Mouse (Mus musculus) MEL (cell line): Measurements from ENCODE around the gene Erf. TPM values are rescaled to one million over a fixed set of nuclear protein-coding genes. Genes with fewer than 3 reads are reported as not detected.

ENCODE experiments used
- DNase-seq: peaks from one replicate; pipeline ENCODE4 v3.0.0; 2011; ENCODE audit warnings: low read depth, low spot score
- H3K27ac ChIP-seq: 2 replicates; pipeline ENCODE4 v1.5.1; 2012; ENCODE audit warnings: low read depth, mild to moderate bottlenecking, control low read depth, low read length, moderate library complexity; ENCODE audit not compliant: control insufficient read depth
- H3K27me3 ChIP-seq, 2 experiments: fragments of 150-350 bp in 1 of 2; sonication (generic) in 1 of 2; 2 replicates each; pipeline ENCODE4 v1.6.1; 2012; ENCODE audit warnings: low read length in 2 of 2, mild to moderate bottlenecking in 2 of 2, improper control_type of control experiment in 1 of 2, moderate library complexity in 1 of 2; ENCODE audit not compliant: insufficient read depth in 2 of 2, control insufficient read depth in 1 of 2
- H3K36me3 ChIP-seq, 2 experiments: 2 replicates each; pipeline ENCODE4 v1.6.1; 2012 to 2014; ENCODE audit warnings: low read length in 2 of 2, improper control_type of control experiment in 1 of 2, inconsistent platforms in 1 of 2, mild to moderate bottlenecking in 1 of 2; ENCODE audit not compliant: insufficient read depth in 2 of 2, control insufficient read depth in 1 of 2
- H3K4me1 ChIP-seq, 2 experiments: fragments of 150-350 bp in 1 of 2; sonication (generic) in 1 of 2; 2 replicates each; pipeline ENCODE4 v1.6.1; 2012; ENCODE audit warnings: low read length in 2 of 2, improper control_type of control experiment in 1 of 2, mild to moderate bottlenecking in 1 of 2; ENCODE audit not compliant: insufficient read depth in 2 of 2, control insufficient read depth in 1 of 2
- H3K4me3 ChIP-seq, 2 experiments: fragments of 150-350 bp in 1 of 2; sonication (generic) in 1 of 2; 2 replicates each; pipeline ENCODE4 v1.5.1; 2012; ENCODE audit warnings: low read depth in 2 of 2, low read length in 2 of 2, mild to moderate bottlenecking in 2 of 2, moderate library complexity in 2 of 2, control low read depth in 1 of 2, improper control_type of control experiment in 1 of 2; ENCODE audit not compliant: control insufficient read depth in 1 of 2, insufficient read depth in 1 of 2
- H3K79me2 ChIP-seq: 2 replicates; pipeline ENCODE4 v1.6.1; 2012; ENCODE audit warnings: mild to moderate bottlenecking, low read length, moderate library complexity; ENCODE audit not compliant: control insufficient read depth, poor library complexity, insufficient read depth
- H3K9ac ChIP-seq: 2 replicates; pipeline ENCODE4 v1.6.1; 2012; ENCODE audit warnings: low read depth, mild to moderate bottlenecking, control low read depth, low read length, moderate library complexity; ENCODE audit not compliant: control insufficient read depth, poor library complexity, severe bottlenecking
- H3K9me3 ChIP-seq: fragments of 150-350 bp; sonication (generic); replicated peaks from 2 replicates; pipeline ENCODE4 v1.6.1; 2012; ENCODE audit warnings: mild to moderate bottlenecking, low read length, improper control_type of control experiment, moderate library complexity; ENCODE audit not compliant: insufficient read depth
- CHD1 ChIP-seq: IDR thresholded peaks from 2 replicates; pipeline ENCODE4 v1.6.1; 2012; ENCODE audit warnings: low read depth, mild to moderate bottlenecking, inconsistent platforms, low read length, improper control_type of control experiment
- CTCF ChIP-seq, 3 experiments: IDR thresholded peaks in 2 of 3; conservative IDR thresholded peaks in 1 of 3; 2 replicates each; pipeline ENCODE4 v1.5.1; 2011 to 2012; ENCODE audit warnings: low read length in 3 of 3, low read depth in 2 of 3, mild to moderate bottlenecking in 2 of 3, improper control_type of control experiment in 1 of 3, inconsistent platforms in 1 of 3, mixed read lengths in 1 of 3, moderate library complexity in 1 of 3; ENCODE audit not compliant: control insufficient read depth in 1 of 3, insufficient read depth in 1 of 3, poor library complexity in 1 of 3, severe bottlenecking in 1 of 3
- E2F4 ChIP-seq: IDR thresholded peaks from 2 replicates; pipeline ENCODE4 v1.6.1; 2011; ENCODE audit warnings: low read depth, low read length, improper control_type of control experiment, borderline replicate concordance
- EP300 ChIP-seq, 2 experiments: IDR thresholded peaks; 2 replicates each; pipeline ENCODE4 v1.6.1; 2011; ENCODE audit warnings: improper control_type of control experiment in 2 of 2, low read length in 2 of 2, low read depth in 1 of 2, mild to moderate bottlenecking in 1 of 2
- ETS1 ChIP-seq: IDR thresholded peaks from 2 replicates; pipeline ENCODE4 v1.6.1; 2012; ENCODE audit warnings: low read depth, mild to moderate bottlenecking, inconsistent platforms, low read length, improper control_type of control experiment, moderate library complexity
- GATA1 ChIP-seq: IDR thresholded peaks from 2 replicates; pipeline ENCODE4 v1.6.1; 2011; ENCODE audit warnings: low read depth, low read length, improper control_type of control experiment
- HCFC1 ChIP-seq: IDR thresholded peaks from 2 replicates; pipeline ENCODE4 v1.6.1; 2012; ENCODE audit warnings: low read depth, mild to moderate bottlenecking, inconsistent platforms, low read length, improper control_type of control experiment, moderate library complexity
- MAFK ChIP-seq: IDR thresholded peaks from 2 replicates; pipeline ENCODE4 v1.6.1; 2011; ENCODE audit warnings: low read depth, mild to moderate bottlenecking, low read length, improper control_type of control experiment, borderline replicate concordance
- MAX ChIP-seq: IDR thresholded peaks from 2 replicates; pipeline ENCODE4 v1.6.1; 2011; ENCODE audit warnings: low read length, improper control_type of control experiment
- MAZ ChIP-seq: IDR thresholded peaks from 2 replicates; pipeline ENCODE4 v1.6.1; 2012; ENCODE audit warnings: low read depth, mild to moderate bottlenecking, inconsistent platforms, low read length, improper control_type of control experiment
- MXI1 ChIP-seq: IDR thresholded peaks from 2 replicates; pipeline ENCODE4 v1.6.1; 2011; ENCODE audit warnings: mild to moderate bottlenecking, low read depth, low read length, improper control_type of control experiment
- MYB ChIP-seq: IDR thresholded peaks from 2 replicates; pipeline ENCODE4 v1.6.1; 2011; ENCODE audit warnings: mild to moderate bottlenecking, low read depth, low read length, improper control_type of control experiment
- MYC ChIP-seq: IDR thresholded peaks from 2 replicates; pipeline ENCODE4 v1.6.1; 2011; ENCODE audit warnings: low read depth, mild to moderate bottlenecking, low read length, improper control_type of control experiment, moderate library complexity
- NELFE ChIP-seq: IDR thresholded peaks from 2 replicates; pipeline ENCODE4 v1.6.1; 2011; ENCODE audit warnings: low read depth, low read length, improper control_type of control experiment
- NRF1 ChIP-seq: IDR thresholded peaks from 2 replicates; pipeline ENCODE4 v1.6.1; 2014; ENCODE audit warnings: low read depth, mild to moderate bottlenecking, inconsistent platforms, low read length, improper control_type of control experiment, moderate library complexity; ENCODE audit not compliant: poor library complexity, insufficient read depth, severe bottlenecking
- POLR2A ChIP-seq, 2 experiments: IDR thresholded peaks; 2 replicates each; pipeline ENCODE4 v1.6.1; 2011 to 2012; ENCODE audit warnings: low read length in 2 of 2, mild to moderate bottlenecking in 2 of 2, control low read depth in 1 of 2, improper control_type of control experiment in 1 of 2, low read depth in 1 of 2, moderate library complexity in 1 of 2; ENCODE audit not compliant: control insufficient read depth in 1 of 2, insufficient read depth in 1 of 2, poor library complexity in 1 of 2
- POLR2AphosphoS5 ChIP-seq: IDR thresholded peaks from 2 replicates; pipeline ENCODE4 v1.6.1; 2012; ENCODE audit warnings: low read depth, borderline replicate concordance, mild to moderate bottlenecking, inconsistent platforms, low read length, moderate library complexity, mixed read lengths
- RAD21 ChIP-seq: IDR thresholded peaks from 2 replicates; pipeline ENCODE4 v1.6.1; 2011; ENCODE audit warnings: mild to moderate bottlenecking, low read depth, low read length, improper control_type of control experiment
- TAL1 ChIP-seq: IDR thresholded peaks from 2 replicates; pipeline ENCODE4 v1.6.1; 2012; ENCODE audit warnings: mild to moderate bottlenecking, inconsistent platforms, low read length, moderate library complexity, mixed read lengths
- TBP ChIP-seq: IDR thresholded peaks from 2 replicates; pipeline ENCODE4 v1.8.0; 2011; ENCODE audit warnings: low read depth, low read length, improper control_type of control experiment
- ZC3H11A ChIP-seq: IDR thresholded peaks from 2 replicates; pipeline ENCODE4 v1.6.1; 2012; ENCODE audit warnings: low read depth, mild to moderate bottlenecking, inconsistent platforms, low read length, improper control_type of control experiment
- ZKSCAN1 ChIP-seq: IDR thresholded peaks from 2 replicates; pipeline ENCODE4 v1.6.1; 2012; ENCODE audit warnings: low read depth, mild to moderate bottlenecking, inconsistent platforms, low read length, improper control_type of control experiment, moderate library complexity
- ZNF384 ChIP-seq: IDR thresholded peaks from 2 replicates; pipeline ENCODE4 v1.6.1; 2012; ENCODE audit warnings: low read depth, mild to moderate bottlenecking, inconsistent platforms, low read length, improper control_type of control experiment
- polyA plus RNA-seq, 2 experiments: library from polyadenylated mRNA; stranded (reverse) in 1 of 2; unstranded in 1 of 2; fragments of >175 nt in 1 of 2; fragments of >200 nt in 1 of 2; gene quantifications; 2 replicates each; pipeline versions ENCODE4 v1.2.1 to v1.2.4; 2012; ENCODE audit warnings: low replicate concordance in 2 of 2, low read depth in 1 of 2; ENCODE audit not compliant: insufficient read length in 2 of 2, insufficient read depth in 1 of 2, missing spikeins in 1 of 2
- total RNA-seq: library from RNA; depleted of rRNA; stranded (reverse); fragments of 300-350 nt; gene quantifications from 2 replicates; pipeline ENCODE4 v1.2.3, GENCODE M21; 2012

The Erf gene
- total and polyA plus RNA-seq, 3 experiments = 24.6 to 33.2 TPM; not detected in 1

- peak; percentile 67 for TF ChIP-seq HCFC1
- TF ChIP-seq MAZ = peak; percentile 91; the same call in 1 of the 2 replicates
- TF ChIP-seq EP300 (IDR thresholded peaks at IDR 0.05; ENCODE audit: low read depth in 1 of 2, low read length in 2 of 2) = 0 out of 4 replicates have a peak, but pooled peaks of 1 of the 2 experiments have one; percentile 10
- TF ChIP-seq, all 39 proteins: peak for 17
These were observed 31.4 kb upstream of the Erf start (continued) for GRCm38 (mm10) chr7:25281734-25282601.

- Histone ChIP-seq H3K9me3 (no peaks in the 10 kb centered on the region), H3K4me1 (peaks cover 26 to 41% of the 10 kb centered on the region in 2 experiments), H3K36me3 (peaks cover 7 to 40% of the 10 kb centered on the region in 2 experiments), H3K79me2 (peaks cover 32% of the 10 kb centered on the region), H3K27ac (peak overlapping the region; percentile 94), H3K27me3 (no peaks in the 10 kb centered on the region), H3K9ac (peak overlapping the region; percentile 66), H3K4me3 (peak overlapping the region; percentile 30 to 38)
- peak; percentile 66 for DNase-seq
- TF ChIP-seq MAX = peak; percentile 60; the same call in 1 of the 2 replicates
- TF ChIP-seq MXI1 = peak; percentile 15
- 0 out of 2 replicates have a peak, but pooled peaks have one; percentile 39 for TF ChIP-seq MYC
- 0 out of 2 replicates have a peak, but pooled peaks have one; percentile 5 for TF ChIP-seq ETS1
- TF ChIP-seq RAD21 = no peak
These were observed 30.7 kb upstream of the Erf start for GRCm38 (mm10) chr7:25281166-25281733.

DNA sequence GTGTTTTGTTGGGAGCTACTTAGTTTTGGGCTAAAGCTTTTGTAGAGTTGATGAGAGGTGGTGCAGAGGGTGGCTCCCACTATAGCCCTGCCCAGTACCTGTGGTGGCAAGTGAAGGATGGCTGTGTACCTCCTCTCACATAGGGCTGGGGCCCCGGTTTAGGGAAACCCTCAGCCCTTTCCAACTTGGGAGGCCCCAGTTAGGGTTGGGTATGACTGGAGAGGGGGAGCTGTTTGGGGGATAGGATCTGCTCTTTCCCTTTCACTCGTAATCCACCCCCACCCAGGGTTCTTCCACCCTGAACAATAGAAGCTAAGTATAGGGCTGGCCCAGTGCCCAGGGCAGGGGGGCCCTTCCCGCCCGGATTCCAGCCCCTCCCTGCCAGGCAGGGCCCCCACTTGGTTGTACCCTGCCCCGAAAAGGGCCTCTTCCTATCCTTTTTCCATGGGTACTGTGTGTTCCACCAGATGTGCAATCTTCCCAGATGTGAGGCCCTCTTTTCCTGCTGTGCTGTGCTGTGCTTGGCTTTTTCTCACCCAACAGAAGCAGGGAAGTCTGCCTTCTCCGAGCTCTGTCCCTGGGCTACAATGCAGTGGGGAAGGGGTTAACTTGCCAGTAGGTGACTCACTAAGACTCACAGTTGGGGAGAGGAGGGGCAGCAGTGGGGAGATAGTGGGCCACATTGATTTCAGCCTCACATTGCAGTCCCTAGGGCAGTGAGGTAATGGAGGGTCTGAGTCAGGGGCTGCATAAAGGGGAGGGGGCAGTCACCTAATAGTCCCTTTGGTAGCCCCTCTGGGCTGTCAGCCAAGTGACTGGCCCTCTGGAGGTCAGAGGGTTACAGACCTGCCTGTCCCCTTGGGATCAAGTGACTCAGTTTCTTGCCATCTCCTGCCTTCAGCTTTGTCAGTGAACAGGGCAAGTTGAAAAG is 29.6 kb upstream of the Erf start:
- Histone ChIP-seq H3K4me3 (peak overlapping the region; percentile 42 to 44), H3K4me1 (peaks cover 26 to 50% of the 10 kb centered on the region in 2 experiments), H3K27me3 (no peaks in the 10 kb centered on the region), H3K79me2 (peaks cover 35% of the 10 kb centered on the region), H3K9ac (peak overlapping the region; percentile 66), H3K9me3 (no peaks in the 10 kb centered on the region), H3K27ac (peak overlapping the region; percentile 94), H3K36me3 (peaks cover 0 to 47% of the 10 kb centered on the region in 2 experiments; a peak in 3 of 4 replicates)
- DNase-seq = peak; percentile 92
- TF ChIP-seq E2F4 = no peak
- TF ChIP-seq ZKSCAN1 = no peak
- TF ChIP-seq POLR2AphosphoS5 = no peak
- peak; percentile 69 for TF ChIP-seq HCFC1
- TF ChIP-seq POLR2A (IDR thresholded peaks at IDR 0.05; ENCODE audit: control insufficient read depth in 1 of 2, insufficient read depth in 1 of 2, low read depth in 1 of 2, low read length in 2 of 2, poor library complexity in 1 of 2) = peak; percentile 47 to 63; a peak in 2 of 4 replicates
- no peak for TF ChIP-seq GATA1
- no peak for TF ChIP-seq NRF1
- peak; percentile 76 for TF ChIP-seq NELFE
- no peak for TF ChIP-seq MAFK
- peak; percentile 73 for TF ChIP-seq MAX
- no peak for TF ChIP-seq ZC3H11A
- peak; percentile 62; the same call in 1 of the 2 replicates for TF ChIP-seq MYC
- no peak for TF ChIP-seq CTCF (IDR thresholded peaks at IDR 0.05 in 2 of 3, conservative IDR thresholded peaks at IDR 0.05 in 1 of 3; ENCODE audit: control insufficient read depth in 1 of 3, insufficient read depth in 1 of 3, low read depth in 2 of 3, low read length in 3 of 3, poor library complexity in 1 of 3, severe bottlenecking in 1 of 3)
- TF ChIP-seq CHD1 = no peak; the same call in 1 of the 2 replicates
- TF ChIP-seq TAL1 = peak; percentile 41
- peak; percentile 46 for TF ChIP-seq TBP
- TF ChIP-seq MAZ = peak; percentile 96
- peak; percentile 76 to 81 for TF ChIP-seq EP300 (IDR thresholded peaks at IDR 0.05; ENCODE audit: low read depth in 1 of 2, low read length in 2 of 2)
- no peak for TF ChIP-seq ZNF384
- TF ChIP-seq MYB = 0 out of 2 replicates have a peak, but pooled peaks have one; percentile 75
